Mouse (Mus musculus) liver, adult 10 weeks (tissue): ENCODE results near the gene Ptger2. TPM values are rescaled to one million over a fixed set of nuclear protein-coding genes. Genes with fewer than 3 reads are reported as not detected.

Experiments
- polyA plus RNA-seq: library from polyadenylated mRNA; stranded (reverse); fragments of 350-450 nt; fragmentation: Illumina TruSeq; extraction: RNeasy Lipid Tissue Mini Kit (QIAGEN cat#74804); gene quantifications from one replicate; pipeline ENCODE4 v1.2.3, GENCODE M21; 2014; ENCODE audit warnings: low read depth, low replicate concordance

The Ptger2 gene
- 0.93 TPM for polyA plus RNA-seq

DNA sequence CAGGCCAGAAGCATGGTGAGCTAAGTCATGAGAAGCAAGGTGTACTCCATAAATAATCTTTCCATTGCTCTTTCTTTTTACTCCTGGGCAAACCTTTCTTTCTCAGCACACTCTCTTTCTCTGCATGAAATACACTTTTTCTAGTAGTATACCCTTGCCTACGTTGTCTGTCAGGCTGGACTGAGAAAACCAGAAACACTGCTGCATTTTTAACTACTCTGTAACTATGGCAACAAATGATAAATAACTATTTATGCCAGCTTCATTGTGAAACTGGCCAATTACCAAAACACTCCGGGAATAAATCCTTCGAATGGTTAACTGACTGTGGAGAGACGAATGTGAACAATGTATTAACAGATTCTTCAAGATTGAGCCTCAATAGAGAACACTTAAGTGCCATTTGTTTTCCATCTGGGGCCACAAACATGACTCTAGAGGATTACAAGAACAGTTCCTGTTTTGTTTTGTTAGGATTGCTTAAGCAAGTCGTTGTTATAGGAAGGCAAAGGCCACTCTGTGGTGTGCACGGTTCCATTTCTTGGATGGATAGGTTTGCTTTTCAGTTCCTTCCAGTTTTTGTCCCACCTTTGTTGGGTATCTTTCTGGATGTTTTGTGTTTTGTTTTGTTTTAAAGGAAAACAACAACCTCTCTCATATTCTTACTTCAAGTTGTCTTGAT, at the start of gene Ptger2:
Gene Ptger2 (plus strand): TSS at position 522 of the 682 bp plus-strand sequence.

Other genes starting within 250 kb of the Ptger2 start
- gene Gm8267, start 237.9 kb upstream of the Ptger2 start, polyA plus RNA-seq, result not detected
- gene Ptgdr, start 128.8 kb upstream of the Ptger2 start, polyA plus RNA-seq, result not detected
- 0.32 TPM for gene Gpr137c, start 231.5 kb downstream of the Ptger2 start, polyA plus RNA-seq
- 7.3 TPM for gene Txndc16, start 232.1 kb downstream of the Ptger2 start, polyA plus RNA-seq